Mouse (Mus musculus) ES-Bruce4 (cell line): ENCODE data around the gene Grcc10.

Experiments
- CTCF ChIP-seq: IDR thresholded peaks from one replicate; pipeline ENCODE4 v1.8.1; 2011; ENCODE audit warnings: low read depth, low read length
- EP300 ChIP-seq: IDR thresholded peaks from 2 replicates; pipeline ENCODE4 v1.6.1; 2011; ENCODE audit warnings: low read depth, low read length; ENCODE audit not compliant: insufficient read depth
- POLR2A ChIP-seq: IDR thresholded peaks from one replicate; pipeline ENCODE4 v1.8.1; 2011; ENCODE audit warnings: low read length; ENCODE audit not compliant: insufficient read depth

GRCm38 (mm10) chr6:124755831-124756595, 14.8 kb upstream of the Grcc10 start, which contains the start of the genes Gm45234 and Atn1:
- TF ChIP-seq POLR2A (no peak), CTCF (no peak), EP300 (no peak)
